Mouse (Mus musculus) MEL (cell line): ENCODE measurements around the gene Apoc4. TPM values are rescaled to one million over a fixed set of nuclear protein-coding genes. Genes with fewer than 3 reads are reported as not detected.

Experiments
- DNase-seq: peaks from one replicate; pipeline ENCODE4 v3.0.0; 2011; ENCODE audit warnings: low read depth, low spot score
- H3K27ac ChIP-seq: 2 replicates; pipeline ENCODE4 v1.5.1; 2012; ENCODE audit warnings: low read depth, mild to moderate bottlenecking, control low read depth, low read length, moderate library complexity; ENCODE audit not compliant: control insufficient read depth
- H3K27me3 ChIP-seq, 2 experiments: fragments of 150-350 bp in 1 of 2; sonication (generic) in 1 of 2; 2 replicates each; pipeline ENCODE4 v1.6.1; 2012; ENCODE audit warnings: low read length in 2 of 2, mild to moderate bottlenecking in 2 of 2, improper control_type of control experiment in 1 of 2, moderate library complexity in 1 of 2; ENCODE audit not compliant: insufficient read depth in 2 of 2, control insufficient read depth in 1 of 2
- H3K36me3 ChIP-seq, 2 experiments: 2 replicates each; pipeline ENCODE4 v1.6.1; 2012 to 2014; ENCODE audit warnings: low read length in 2 of 2, improper control_type of control experiment in 1 of 2, inconsistent platforms in 1 of 2, mild to moderate bottlenecking in 1 of 2; ENCODE audit not compliant: insufficient read depth in 2 of 2, control insufficient read depth in 1 of 2
- H3K4me1 ChIP-seq, 2 experiments: fragments of 150-350 bp in 1 of 2; sonication (generic) in 1 of 2; 2 replicates each; pipeline ENCODE4 v1.6.1; 2012; ENCODE audit warnings: low read length in 2 of 2, improper control_type of control experiment in 1 of 2, mild to moderate bottlenecking in 1 of 2; ENCODE audit not compliant: insufficient read depth in 2 of 2, control insufficient read depth in 1 of 2
- H3K4me3 ChIP-seq, 2 experiments: fragments of 150-350 bp in 1 of 2; sonication (generic) in 1 of 2; 2 replicates each; pipeline ENCODE4 v1.5.1; 2012; ENCODE audit warnings: low read depth in 2 of 2, low read length in 2 of 2, mild to moderate bottlenecking in 2 of 2, moderate library complexity in 2 of 2, control low read depth in 1 of 2, improper control_type of control experiment in 1 of 2; ENCODE audit not compliant: control insufficient read depth in 1 of 2, insufficient read depth in 1 of 2
- H3K79me2 ChIP-seq: 2 replicates; pipeline ENCODE4 v1.6.1; 2012; ENCODE audit warnings: mild to moderate bottlenecking, low read length, moderate library complexity; ENCODE audit not compliant: control insufficient read depth, poor library complexity, insufficient read depth
- H3K9ac ChIP-seq: 2 replicates; pipeline ENCODE4 v1.6.1; 2012; ENCODE audit warnings: low read depth, mild to moderate bottlenecking, control low read depth, low read length, moderate library complexity; ENCODE audit not compliant: control insufficient read depth, poor library complexity, severe bottlenecking
- H3K9me3 ChIP-seq: fragments of 150-350 bp; sonication (generic); replicated peaks from 2 replicates; pipeline ENCODE4 v1.6.1; 2012; ENCODE audit warnings: mild to moderate bottlenecking, low read length, improper control_type of control experiment, moderate library complexity; ENCODE audit not compliant: insufficient read depth
- BHLHE40 ChIP-seq: IDR thresholded peaks from 2 replicates; pipeline ENCODE4 v1.6.1; 2012; ENCODE audit warnings: low read depth, mild to moderate bottlenecking, inconsistent platforms, low read length, improper control_type of control experiment, borderline replicate concordance
- CHD1 ChIP-seq: IDR thresholded peaks from 2 replicates; pipeline ENCODE4 v1.6.1; 2012; ENCODE audit warnings: low read depth, mild to moderate bottlenecking, inconsistent platforms, low read length, improper control_type of control experiment
- CHD2 ChIP-seq: IDR thresholded peaks from 2 replicates; pipeline ENCODE4 v1.6.1; 2011; ENCODE audit warnings: low read length, improper control_type of control experiment
- CTCF ChIP-seq, 3 experiments: IDR thresholded peaks in 2 of 3; conservative IDR thresholded peaks in 1 of 3; 2 replicates each; pipeline ENCODE4 v1.5.1; 2011 to 2012; ENCODE audit warnings: low read length in 3 of 3, low read depth in 2 of 3, mild to moderate bottlenecking in 2 of 3, improper control_type of control experiment in 1 of 3, inconsistent platforms in 1 of 3, mixed read lengths in 1 of 3, moderate library complexity in 1 of 3; ENCODE audit not compliant: control insufficient read depth in 1 of 3, insufficient read depth in 1 of 3, poor library complexity in 1 of 3, severe bottlenecking in 1 of 3
- E2F4 ChIP-seq: IDR thresholded peaks from 2 replicates; pipeline ENCODE4 v1.6.1; 2011; ENCODE audit warnings: low read depth, low read length, improper control_type of control experiment, borderline replicate concordance
- ETS1 ChIP-seq: IDR thresholded peaks from 2 replicates; pipeline ENCODE4 v1.6.1; 2012; ENCODE audit warnings: low read depth, mild to moderate bottlenecking, inconsistent platforms, low read length, improper control_type of control experiment, moderate library complexity
- GABPA ChIP-seq: IDR thresholded peaks from 2 replicates; pipeline ENCODE4 v1.6.1; 2012; ENCODE audit warnings: low read depth, mild to moderate bottlenecking, inconsistent platforms, low read length, improper control_type of control experiment, moderate library complexity
- GATA1 ChIP-seq: IDR thresholded peaks from 2 replicates; pipeline ENCODE4 v1.6.1; 2011; ENCODE audit warnings: low read depth, low read length, improper control_type of control experiment
- HCFC1 ChIP-seq: IDR thresholded peaks from 2 replicates; pipeline ENCODE4 v1.6.1; 2012; ENCODE audit warnings: low read depth, mild to moderate bottlenecking, inconsistent platforms, low read length, improper control_type of control experiment, moderate library complexity
- JUND ChIP-seq: IDR thresholded peaks from 2 replicates; pipeline ENCODE4 v1.6.1; 2011; ENCODE audit warnings: low read depth, mild to moderate bottlenecking, improper control_type of control experiment, low read length
- KAT2A ChIP-seq: conservative IDR thresholded peaks from 2 replicates; pipeline ENCODE4 v1.6.1; 2012; ENCODE audit warnings: low read depth, low read length, improper control_type of control experiment, inconsistent platforms
- MAFK ChIP-seq: IDR thresholded peaks from 2 replicates; pipeline ENCODE4 v1.6.1; 2011; ENCODE audit warnings: low read depth, mild to moderate bottlenecking, low read length, improper control_type of control experiment, borderline replicate concordance
- MAX ChIP-seq: IDR thresholded peaks from 2 replicates; pipeline ENCODE4 v1.6.1; 2011; ENCODE audit warnings: low read length, improper control_type of control experiment
- MAZ ChIP-seq: IDR thresholded peaks from 2 replicates; pipeline ENCODE4 v1.6.1; 2012; ENCODE audit warnings: low read depth, mild to moderate bottlenecking, inconsistent platforms, low read length, improper control_type of control experiment
- MEF2A ChIP-seq: IDR thresholded peaks from 2 replicates; pipeline ENCODE4 v1.6.1; 2014; ENCODE audit warnings: low read depth, mild to moderate bottlenecking, inconsistent platforms, low read length, improper control_type of control experiment; ENCODE audit not compliant: poor library complexity, insufficient replicate concordance, severe bottlenecking; ENCODE audit errors: extremely low read depth
- MYC ChIP-seq: IDR thresholded peaks from 2 replicates; pipeline ENCODE4 v1.6.1; 2011; ENCODE audit warnings: low read depth, mild to moderate bottlenecking, low read length, improper control_type of control experiment, moderate library complexity
- NELFE ChIP-seq: IDR thresholded peaks from 2 replicates; pipeline ENCODE4 v1.6.1; 2011; ENCODE audit warnings: low read depth, low read length, improper control_type of control experiment
- POLR2A ChIP-seq, 2 experiments: IDR thresholded peaks; 2 replicates each; pipeline ENCODE4 v1.6.1; 2011 to 2012; ENCODE audit warnings: low read length in 2 of 2, mild to moderate bottlenecking in 2 of 2, control low read depth in 1 of 2, improper control_type of control experiment in 1 of 2, low read depth in 1 of 2, moderate library complexity in 1 of 2; ENCODE audit not compliant: control insufficient read depth in 1 of 2, insufficient read depth in 1 of 2, poor library complexity in 1 of 2
- POLR2AphosphoS2 ChIP-seq: IDR thresholded peaks from 2 replicates; pipeline ENCODE4 v1.6.1; 2011; ENCODE audit warnings: low read length, improper control_type of control experiment
- POLR2AphosphoS5 ChIP-seq: IDR thresholded peaks from 2 replicates; pipeline ENCODE4 v1.6.1; 2012; ENCODE audit warnings: low read depth, borderline replicate concordance, mild to moderate bottlenecking, inconsistent platforms, low read length, moderate library complexity, mixed read lengths
- RAD21 ChIP-seq: IDR thresholded peaks from 2 replicates; pipeline ENCODE4 v1.6.1; 2011; ENCODE audit warnings: mild to moderate bottlenecking, low read depth, low read length, improper control_type of control experiment
- RCOR1 ChIP-seq: IDR thresholded peaks from 2 replicates; pipeline ENCODE4 v1.6.1; 2012; ENCODE audit warnings: low read depth, mild to moderate bottlenecking, inconsistent platforms, low read length, improper control_type of control experiment
- TBP ChIP-seq: IDR thresholded peaks from 2 replicates; pipeline ENCODE4 v1.8.0; 2011; ENCODE audit warnings: low read depth, low read length, improper control_type of control experiment
- TCF12 ChIP-seq: IDR thresholded peaks from 2 replicates; pipeline ENCODE4 v1.6.1; 2014; ENCODE audit warnings: low read depth, mild to moderate bottlenecking, inconsistent platforms, low read length, improper control_type of control experiment, moderate library complexity
- UBTF ChIP-seq: IDR thresholded peaks from 2 replicates; pipeline ENCODE4 v1.6.1; 2012; ENCODE audit warnings: low read depth, mild to moderate bottlenecking, inconsistent platforms, low read length, improper control_type of control experiment, moderate library complexity, borderline replicate concordance; ENCODE audit not compliant: insufficient read depth
- USF1 ChIP-seq: IDR thresholded peaks from 2 replicates; pipeline ENCODE4 v1.6.1; 2014; ENCODE audit warnings: low read depth, mild to moderate bottlenecking, inconsistent platforms, low read length, improper control_type of control experiment, moderate library complexity
- USF2 ChIP-seq, 2 experiments: IDR thresholded peaks; 2 replicates each; pipeline ENCODE4 v1.6.1; 2011 to 2012; ENCODE audit warnings: improper control_type of control experiment in 2 of 2, low read length in 2 of 2, borderline replicate concordance in 1 of 2, inconsistent platforms in 1 of 2, low read depth in 1 of 2, mild to moderate bottlenecking in 1 of 2; ENCODE audit not compliant: insufficient read depth in 1 of 2
- ZMIZ1 ChIP-seq: IDR thresholded peaks from 2 replicates; pipeline ENCODE4 v1.6.1; 2012; ENCODE audit warnings: low read depth, mild to moderate bottlenecking, inconsistent platforms, low read length, improper control_type of control experiment, moderate library complexity
- ZNF384 ChIP-seq: IDR thresholded peaks from 2 replicates; pipeline ENCODE4 v1.6.1; 2012; ENCODE audit warnings: low read depth, mild to moderate bottlenecking, inconsistent platforms, low read length, improper control_type of control experiment
- polyA plus RNA-seq, 2 experiments: library from polyadenylated mRNA; stranded (reverse) in 1 of 2; unstranded in 1 of 2; fragments of >175 nt in 1 of 2; fragments of >200 nt in 1 of 2; gene quantifications; 2 replicates each; pipeline versions ENCODE4 v1.2.1 to v1.2.4; 2012; ENCODE audit warnings: low replicate concordance in 2 of 2, low read depth in 1 of 2; ENCODE audit not compliant: insufficient read length in 2 of 2, insufficient read depth in 1 of 2, missing spikeins in 1 of 2
- total RNA-seq: library from RNA; depleted of rRNA; stranded (reverse); fragments of 300-350 nt; gene quantifications from 2 replicates; pipeline ENCODE4 v1.2.3, GENCODE M21; 2012

The Apoc4 gene
- total and polyA plus RNA-seq, 3 experiments = not detected

DNA sequence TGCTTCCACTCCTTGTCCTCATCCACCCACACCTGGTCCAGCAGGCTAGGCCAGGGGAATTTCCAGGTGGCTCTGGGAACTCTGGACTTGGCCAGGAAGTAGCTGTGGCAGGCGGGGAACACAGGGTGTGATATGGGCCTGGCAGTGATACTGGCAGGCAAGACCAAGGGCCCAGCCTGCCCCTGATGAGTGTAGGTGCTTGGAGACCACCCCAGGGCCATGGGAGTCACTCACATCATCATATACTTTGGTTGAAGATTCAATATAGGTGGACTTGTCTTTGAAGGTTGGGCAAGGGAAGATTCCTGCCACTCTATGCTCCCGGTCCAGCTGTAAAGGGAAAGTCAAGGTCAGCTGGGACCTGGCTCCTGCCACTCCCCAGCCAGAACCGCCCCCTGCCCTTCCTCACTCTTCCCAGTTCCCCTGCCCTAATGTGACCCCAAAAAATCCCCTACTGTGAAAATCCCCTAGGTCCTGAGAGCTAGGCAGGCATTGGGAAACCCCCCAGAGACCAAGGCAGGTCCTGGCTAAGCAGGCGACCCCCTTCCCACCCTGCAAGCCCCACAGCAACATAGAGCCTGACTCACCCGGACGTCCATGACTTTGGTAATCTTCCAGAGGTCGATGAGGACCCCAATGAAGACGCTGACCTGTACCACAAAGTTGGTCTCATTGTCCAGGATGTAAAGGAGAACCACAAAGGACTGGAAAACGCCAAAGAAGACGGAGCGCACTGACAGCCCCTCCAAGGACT, 46.0 kb downstream of the Apoc4 start:
- H3K9me3 ChIP-seq = no peaks in the 10 kb centered on the region
- no peak for DNase-seq
- peaks cover 6 to 10% of the 10 kb centered on the region in 2 experiments for H3K36me3 ChIP-seq
- no peak overlapping the region for H3K9ac ChIP-seq
- no peaks in the 10 kb centered on the region for H3K27me3 ChIP-seq
- no peak overlapping the region for H3K27ac ChIP-seq
- no peaks in the 10 kb centered on the region for H3K79me2 ChIP-seq
- no peak for TF ChIP-seq MAZ
- no peak for TF ChIP-seq MYC
- TF ChIP-seq TBP = no peak
- TF ChIP-seq E2F4 = no peak
- no peak for TF ChIP-seq TCF12
- no peak for TF ChIP-seq ETS1
- TF ChIP-seq GABPA = no peak
- no peak for TF ChIP-seq CHD2
- TF ChIP-seq POLR2A (IDR thresholded peaks at IDR 0.05; ENCODE audit: control insufficient read depth in 1 of 2, insufficient read depth in 1 of 2, low read depth in 1 of 2, low read length in 2 of 2, poor library complexity in 1 of 2) = no peak
- TF ChIP-seq MEF2A = no peak
- no peak for TF ChIP-seq KAT2A
- no peak for TF ChIP-seq POLR2AphosphoS5
- no peak for TF ChIP-seq HCFC1
- no peak for TF ChIP-seq MAFK
- no peak for TF ChIP-seq CHD1
- TF ChIP-seq UBTF = no peak
- no peak for TF ChIP-seq RAD21
- TF ChIP-seq MAX = no peak
- no peak for TF ChIP-seq USF2 (IDR thresholded peaks at IDR 0.05; ENCODE audit: borderline replicate concordance in 1 of 2, insufficient read depth in 1 of 2, low read depth in 1 of 2, low read length in 2 of 2)
- TF ChIP-seq POLR2AphosphoS2 = no peak
- H3K4me3 ChIP-seq = no peak overlapping the region
- peaks cover 4 to 5% of the 10 kb centered on the region in 2 experiments for H3K4me1 ChIP-seq

DNA sequence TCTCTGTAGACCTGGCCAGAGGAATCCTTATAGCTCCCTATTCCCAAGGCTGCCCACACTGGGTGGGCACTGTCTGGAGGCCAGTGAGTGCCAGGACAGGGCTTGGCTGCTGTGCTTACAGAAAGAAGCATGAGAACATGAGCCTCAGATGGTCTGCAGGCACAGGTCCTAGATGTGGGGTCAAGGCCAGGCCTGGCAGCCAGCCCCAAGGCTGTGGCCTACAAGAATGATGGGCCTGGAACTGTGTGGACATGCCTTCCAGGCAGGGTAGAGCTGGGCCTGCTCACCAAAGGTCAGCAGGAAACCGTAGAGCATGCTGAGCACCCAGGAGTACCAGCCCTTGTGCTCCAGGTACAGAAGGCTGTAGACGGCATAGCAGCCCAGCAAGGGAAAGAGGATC, 46.7 kb downstream of the Apoc4 start:
- no peak overlapping the region for H3K9ac ChIP-seq
- H3K79me2 ChIP-seq = no peaks in the 10 kb centered on the region
- H3K4me3 ChIP-seq = no peak overlapping the region
- no peak overlapping the region for H3K27ac ChIP-seq
- no peaks in the 10 kb centered on the region for H3K9me3 ChIP-seq
- peaks cover 6 to 9% of the 10 kb centered on the region in 2 experiments for H3K36me3 ChIP-seq
- peaks cover 4 to 10% of the 10 kb centered on the region in 2 experiments for H3K4me1 ChIP-seq
- no peak for TF ChIP-seq CTCF (IDR thresholded peaks at IDR 0.05 in 2 of 3, conservative IDR thresholded peaks at IDR 0.05 in 1 of 3; ENCODE audit: control insufficient read depth in 1 of 3, insufficient read depth in 1 of 3, low read depth in 2 of 3, low read length in 3 of 3, poor library complexity in 1 of 3, severe bottlenecking in 1 of 3)
- no peak for TF ChIP-seq JUND
- no peak for TF ChIP-seq BHLHE40
- TF ChIP-seq USF1 = no peak
- no peak for TF ChIP-seq POLR2AphosphoS2
- TF ChIP-seq GABPA = no peak
- TF ChIP-seq RCOR1 = no peak
- TF ChIP-seq GATA1 = no peak
- TF ChIP-seq E2F4 = no peak
- TF ChIP-seq TBP = no peak
- no peak for TF ChIP-seq CHD1
- TF ChIP-seq CHD2 = no peak
- no peak for TF ChIP-seq ZNF384
- TF ChIP-seq MYC = no peak
- no peak for TF ChIP-seq NELFE
- TF ChIP-seq ZMIZ1 = no peak
- no peak for TF ChIP-seq POLR2A (IDR thresholded peaks at IDR 0.05; ENCODE audit: control insufficient read depth in 1 of 2, insufficient read depth in 1 of 2, low read depth in 1 of 2, low read length in 2 of 2, poor library complexity in 1 of 2)
- no peak for DNase-seq
- H3K27me3 ChIP-seq = no peaks in the 10 kb centered on the region
